Comparison of ENCODE assay signal across 8 mouse cellular contexts in the genomic region with DNA sequence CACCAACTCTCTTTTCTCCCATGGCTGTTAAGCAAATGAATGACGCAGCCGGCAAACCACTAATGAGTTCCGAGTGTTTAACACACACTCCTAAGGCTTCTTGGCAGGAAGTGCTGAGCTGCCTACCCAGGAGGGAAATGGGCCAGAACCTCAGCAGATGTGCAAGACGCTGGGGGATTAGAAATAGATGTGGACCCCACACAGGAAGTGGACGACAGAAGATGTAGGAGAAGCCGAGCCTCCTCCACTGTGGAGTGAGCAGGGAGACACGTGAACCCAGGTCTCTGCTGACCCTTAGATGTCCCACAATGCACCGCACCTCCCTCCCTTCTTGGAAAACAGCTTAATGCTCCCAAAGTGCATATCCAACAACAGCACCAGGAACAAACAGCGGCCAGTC.
DNase-seq lines count a peak whose midpoint lies in the region; ATAC-seq and TF ChIP-seq lines count a peak whose summit lies in the region.

No protein-coding gene starts in this region.

- H3K27ac ChIP-seq in forebrain, embryonic 16.5 days (ENCODE audit: low read length): no peak overlapping the region
- no peak overlapping the region for H3K27ac ChIP-seq in forebrain, embryonic 13.5 days
- peak overlapping the region; percentile 33; the same call in 1 of the 2 replicates for H3K27ac ChIP-seq in stomach, embryonic 14.5 days (ENCODE audit: low read length)
- no peak overlapping the region for H3K27ac ChIP-seq in stomach, postnatal 0 days (replicated peaks)

- 0 out of 2 replicates have a peak, but pooled peaks have one; percentile 20 for ATAC-seq in forebrain, embryonic 16.5 days
- ATAC-seq in forebrain, embryonic 13.5 days: no peak
- no peak for ATAC-seq in stomach, embryonic 14.5 days (ENCODE audit: insufficient number of reproducible peaks, insufficient read depth, low FRiP score, low read depth)
- ATAC-seq in stomach, postnatal 0 days (ENCODE audit: low FRiP score, low TSS enrichment): no peak

- H3K4me2 ChIP-seq in forebrain, embryonic 16.5 days (ENCODE audit: low read length): no peak overlapping the region
- H3K4me2 ChIP-seq in forebrain, embryonic 13.5 days: no peak overlapping the region
- H3K4me2 ChIP-seq in stomach, embryonic 14.5 days (replicated peaks; ENCODE audit: low read depth, low read length): no peak overlapping the region
- no peak overlapping the region for H3K4me2 ChIP-seq in stomach, postnatal 0 days (replicated peaks; ENCODE audit: low read depth)

- no peaks in the 10 kb centered on the region for H3K27me3 ChIP-seq in forebrain, embryonic 16.5 days (replicated peaks; ENCODE audit: control insufficient read depth, insufficient read depth, low read length)
- no peaks in the 10 kb centered on the region for H3K27me3 ChIP-seq in forebrain, embryonic 13.5 days
- no peaks in the 10 kb centered on the region for H3K27me3 ChIP-seq in stomach, embryonic 14.5 days (ENCODE audit: control insufficient read depth, insufficient read depth, low read length)
- H3K27me3 ChIP-seq in stomach, postnatal 0 days (ENCODE audit: control insufficient read depth, insufficient read depth, low read length): no peaks in the 10 kb centered on the region

- H3K4me1 ChIP-seq in forebrain, embryonic 16.5 days (replicated peaks; ENCODE audit: control insufficient read depth, insufficient read depth, low read length): 0 out of 2 replicates have a peak, but pooled peaks cover 5% of the 10 kb centered on the region
- no peaks in the 10 kb centered on the region for H3K4me1 ChIP-seq in forebrain, embryonic 13.5 days
- peaks cover 15% of the 10 kb centered on the region; the same call in 1 of the 2 replicates for H3K4me1 ChIP-seq in stomach, embryonic 14.5 days (ENCODE audit: control insufficient read depth, insufficient read depth, low read length)
- H3K4me1 ChIP-seq in stomach, postnatal 0 days (replicated peaks; ENCODE audit: control insufficient read depth, insufficient read depth): no peaks in the 10 kb centered on the region

- H3K9ac ChIP-seq in forebrain, embryonic 16.5 days (replicated peaks; ENCODE audit: low read depth, low read length): no peak overlapping the region
- H3K9ac ChIP-seq in forebrain, embryonic 13.5 days: no peak overlapping the region
- no peak overlapping the region for H3K9ac ChIP-seq in stomach, embryonic 14.5 days (replicated peaks; ENCODE audit: low read depth, low read length)
- H3K9ac ChIP-seq in stomach, postnatal 0 days (ENCODE audit: low read length): no peak overlapping the region

- TF ChIP-seq CTCF in stomach, postnatal 0 days (IDR thresholded peaks at IDR 0.05; ENCODE audit: low read depth): no peak

- H3K9me3 ChIP-seq in forebrain, embryonic 16.5 days (ENCODE audit: control insufficient read depth, low read length): no peaks in the 10 kb centered on the region
- no peaks in the 10 kb centered on the region for H3K9me3 ChIP-seq in forebrain, embryonic 13.5 days (replicated peaks)
- H3K9me3 ChIP-seq in stomach, embryonic 14.5 days (ENCODE audit: control insufficient read depth, low read depth, low read length): no peaks in the 10 kb centered on the region
- H3K9me3 ChIP-seq in stomach, postnatal 0 days (ENCODE audit: control insufficient read depth, low read length): no peaks in the 10 kb centered on the region

- no peak for TF ChIP-seq EP300 in stomach, postnatal 0 days (optimal IDR thresholded peaks at IDR 0.05)

- 47% methylated on average over 9 of the region's 9 CpGs for WGBS in forebrain, embryonic 16.5 days
- 74% methylated on average over 9 of the region's 9 CpGs for WGBS in forebrain, embryonic 13.5 days
- 52% methylated on average over 9 of the region's 9 CpGs for WGBS in stomach, embryonic 14.5 days
- 40% methylated on average over 9 of the region's 9 CpGs for WGBS in stomach, postnatal 0 days

- no peak for DNase-seq in stomach, postnatal 0 days (ENCODE audit: low spot score)
- peak; percentile 38 for DNase-seq in kidney, adult 9 months
- peak; percentile 28 for DNase-seq in yolk sac, embryonic 10.5 days (ENCODE audit: low spot score)
- DNase-seq in cerebellum, adult 11 months: no peak
- no peak for DNase-seq in left cerebral cortex, postnatal 36 days (ENCODE audit: low spot score in 2 of 2)

- no peaks in the 10 kb centered on the region for H3K36me3 ChIP-seq in forebrain, embryonic 16.5 days (ENCODE audit: control insufficient read depth, insufficient read depth)
- H3K36me3 ChIP-seq in forebrain, embryonic 13.5 days (ENCODE audit: poor library complexity, severe bottlenecking): no peaks in the 10 kb centered on the region
- H3K36me3 ChIP-seq in stomach, embryonic 14.5 days (ENCODE audit: control insufficient read depth, insufficient read depth, low read length): no peaks in the 10 kb centered on the region
- no peaks in the 10 kb centered on the region for H3K36me3 ChIP-seq in stomach, postnatal 0 days (ENCODE audit: control insufficient read depth, insufficient read depth, low read length)

- intact Hi-C loops in left cerebral cortex, postnatal 36 days (cut with DNase I): no loop called here

- no peak overlapping the region for H3K4me3 ChIP-seq in forebrain, embryonic 16.5 days (replicated peaks; ENCODE audit: low read length)
- H3K4me3 ChIP-seq in forebrain, embryonic 13.5 days: no peak overlapping the region
- H3K4me3 ChIP-seq in stomach, embryonic 14.5 days (ENCODE audit: low read depth, low read length): no peak overlapping the region
- no peak overlapping the region for H3K4me3 ChIP-seq in stomach, postnatal 0 days (ENCODE audit: low read depth, low read length)

Comparison
In these comparisons a context has a peak if more than half of its experiments do, and no peak if none do; other contexts are left out.
1. DNase-seq: peak in kidney, adult 9 months (single experiment) and yolk sac, embryonic 10.5 days (single experiment); none in stomach, postnatal 0 days (single experiment), cerebellum, adult 11 months (single experiment) and left cerebral cortex, postnatal 36 days (0 of 2).